Mouse (Mus musculus) left cerebral cortex, postnatal 10 days (tissue): ENCODE measurements around the gene Esam. TPM values are rescaled to one million over a fixed set of nuclear protein-coding genes. Genes with fewer than 3 reads are reported as not detected.

Experiments
- total RNA-seq, 2 experiments: library from RNA; stranded (reverse); gene quantifications; 2 replicates each; pipeline ENCODE4 v1.2.3; 2021

Gene Esam
- total RNA-seq, 2 experiments from 2014 or later, result 29.5 to 29.6 TPM

Other genes starting within 250 kb of the Esam start
- gene Ccdc15, start 179.6 kb upstream of the Esam start, total RNA-seq, result 1 to 10 TPM; 2.3 to 3.3 TPM
- 10 to 100 TPM; 41.1 to 45.7 TPM for gene Hepacam, start 160.7 kb upstream of the Esam start, total RNA-seq
- 1 to 10 TPM; 6.4 to 8.3 TPM for gene Robo4, start 126.2 kb upstream of the Esam start, total RNA-seq
- 10 to 100 TPM; 24.8 to 27.4 TPM for gene Robo3, start 94.8 kb upstream of the Esam start, total RNA-seq
- gene Msantd2, start 38.8 kb upstream of the Esam start, total RNA-seq, result 10 to 100 TPM; 21.8 to 24.6 TPM
- gene Vsig2, start 11.2 kb downstream of the Esam start, total RNA-seq, result 1 to 10 TPM; 3.3 to 4.1 TPM
- gene Nrgn, start 24.8 kb downstream of the Esam start, total RNA-seq, result 1,000 to 10,000 TPM; 1,798 to 1,800 TPM
- gene Siae, start 27.6 kb downstream of the Esam start, total RNA-seq, result 10 to 100 TPM; 13.6 to 16.3 TPM
- 1 to 10 TPM; 1.9 to 2.2 TPM for gene Spa17, start 85.6 kb downstream of the Esam start, total RNA-seq
- gene Tbrg1, start 129.2 kb downstream of the Esam start, total RNA-seq, result 10 to 100 TPM; 54.1 to 58.3 TPM
- not detected for gene Panx3, start 141.2 kb downstream of the Esam start, total RNA-seq
- gene Olfr160, start 188.2 kb downstream of the Esam start, total RNA-seq, result not detected
- gene Olfr874, start 217.0 kb downstream of the Esam start, total RNA-seq, result not detected
- not detected for gene Olfr875, start 243.8 kb downstream of the Esam start, total RNA-seq